Mouse (Mus musculus) right cerebral cortex, postnatal 36 days (tissue): ENCODE measurements around the gene Myo1e.

Source experiments
- DNase-seq, 2 experiments: peaks; one replicate each; pipeline ENCODE4 v3.0.0; 2022; ENCODE audit warnings: low spot score in 2 of 2, mixed read lengths in 1 of 2

Myo1e gene

GRCm38 (mm10) chr9:70281407-70281806, 74.3 kb downstream of the Myo1e start:
- no peak for DNase-seq

GRCm38 (mm10) chr9:70282107-70282506, 75.0 kb downstream of the Myo1e start:
- no peak for DNase-seq

- DNase-seq: no peak
Measured at GRCm38 (mm10) chr9:70283151-70283550, 76.0 kb downstream of the Myo1e start.

- peak in 1 of 2 experiments; percentile 47 for DNase-seq
Measured at GRCm38 (mm10) chr9:70284584-70285140, 77.5 kb downstream of the Myo1e start.

GRCm38 (mm10) chr9:70290785-70291184, 83.6 kb downstream of the Myo1e start:
- DNase-seq: no peak

- no peak for DNase-seq
Measured at GRCm38 (mm10) chr9:70296916-70297315, 89.8 kb downstream of the Myo1e start.

- DNase-seq: no peak
Measured at GRCm38 (mm10) chr9:70298221-70298620, 91.1 kb downstream of the Myo1e start.

GRCm38 (mm10) chr9:70300705-70301104, 93.6 kb downstream of the Myo1e start:
- DNase-seq: no peak

- no peak for DNase-seq
Measured at GRCm38 (mm10) chr9:70301598-70301997, 94.4 kb downstream of the Myo1e start.

- no peak for DNase-seq
Measured at GRCm38 (mm10) chr9:70304901-70305300, 97.8 kb downstream of the Myo1e start.

- DNase-seq: no peak
Measured at GRCm38 (mm10) chr9:70310046-70310445, 102.9 kb downstream of the Myo1e start.

- DNase-seq: no peak
Measured at GRCm38 (mm10) chr9:70314019-70314418, 106.9 kb downstream of the Myo1e start.

- no peak for DNase-seq
Measured at GRCm38 (mm10) chr9:70315130-70315529, 108.0 kb downstream of the Myo1e start.

GRCm38 (mm10) chr9:70318601-70319000, 111.5 kb downstream of the Myo1e start:
- DNase-seq: no peak

GRCm38 (mm10) chr9:70324336-70324735, 117.2 kb downstream of the Myo1e start:
- DNase-seq: no peak

- no peak for DNase-seq
Measured at GRCm38 (mm10) chr9:70325880-70326595, 118.9 kb downstream of the Myo1e start.

GRCm38 (mm10) chr9:70328193-70328841, 121.2 kb downstream of the Myo1e start:
- no peak for DNase-seq

- no peak for DNase-seq
Measured at GRCm38 (mm10) chr9:70331727-70332335, 124.7 kb downstream of the Myo1e start.

GRCm38 (mm10) chr9:70338391-70338790, 131.2 kb downstream of the Myo1e start:
- peak in 1 of 2 experiments; percentile 45 for DNase-seq

- DNase-seq: no peak
Measured at GRCm38 (mm10) chr9:70338894-70339293, 131.7 kb downstream of the Myo1e start.

GRCm38 (mm10) chr9:70349274-70349673, 142.1 kb downstream of the Myo1e start:
- no peak for DNase-seq

- no peak for DNase-seq
Measured at GRCm38 (mm10) chr9:70351570-70352277, 144.6 kb downstream of the Myo1e start.
